Mouse (Mus musculus): Measurements from ENCODE around the gene Slc27a3.

Gene Slc27a3

GRCm38 (mm10) chr3:90391004-90391403 lies 1.3 kb upstream of the Slc27a3 start:
- no peak for DNase-seq (ENCODE audit: low spot score in 2 of 2)

GRCm38 (mm10) chr3:90388726-90389510 lies 820 bp downstream of the Slc27a3 start:
- DNase-seq (ENCODE audit: low spot score in 2 of 2) = no peak

- no peak for DNase-seq (ENCODE audit: low spot score in 2 of 2)
Measured at GRCm38 (mm10) chr3:90388192-90388591, 1.5 kb downstream of the Slc27a3 start.

- DNase-seq (ENCODE audit: low spot score in 2 of 2) = no peak
Measured at GRCm38 (mm10) chr3:90387483-90387882, 2.3 kb downstream of the Slc27a3 start.

GRCm38 (mm10) chr3:90386817-90387216 lies 2.9 kb downstream of the Slc27a3 start:
- no peak for DNase-seq (ENCODE audit: low spot score in 2 of 2)

GRCm38 (mm10) chr3:90384851-90385375 lies 4.8 kb downstream of the Slc27a3 start:
- no peak for DNase-seq (ENCODE audit: low spot score in 2 of 2)

GRCm38 (mm10) chr3:90383690-90384089 lies 6.0 kb downstream of the Slc27a3 start:
- peak in 1 of 2 experiments; percentile 28 for DNase-seq (ENCODE audit: low spot score in 2 of 2)

GRCm38 (mm10) chr3:90381727-90382126 lies 8.0 kb downstream of the Slc27a3 start:
- DNase-seq (ENCODE audit: low spot score in 2 of 2) = no peak

- no peak for DNase-seq (ENCODE audit: low spot score in 2 of 2)
Measured at GRCm38 (mm10) chr3:90378496-90378895, 11.2 kb downstream of the Slc27a3 start.

- no peak for DNase-seq (ENCODE audit: low spot score in 2 of 2)
Measured at GRCm38 (mm10) chr3:90376247-90376585, 13.5 kb downstream of the Slc27a3 start.

- DNase-seq (ENCODE audit: low spot score in 2 of 2) = no peak
Measured at GRCm38 (mm10) chr3:90375562-90376246, 14.0 kb downstream of the Slc27a3 start.

- DNase-seq (ENCODE audit: low spot score in 2 of 2) = no peak
Measured at GRCm38 (mm10) chr3:90374368-90374767, 15.4 kb downstream of the Slc27a3 start.

GRCm38 (mm10) chr3:90373432-90374028 lies 16.2 kb downstream of the Slc27a3 start:
- peak in 1 of 2 experiments; percentile 79 for DNase-seq (ENCODE audit: low spot score in 2 of 2)

GRCm38 (mm10) chr3:90372817-90373216 lies 16.9 kb downstream of the Slc27a3 start:
- no peak for DNase-seq (ENCODE audit: low spot score in 2 of 2)

- DNase-seq (ENCODE audit: low spot score in 2 of 2) = no peak
Measured at GRCm38 (mm10) chr3:90371857-90372256, 17.9 kb downstream of the Slc27a3 start.

GRCm38 (mm10) chr3:90369041-90369440 lies 20.7 kb downstream of the Slc27a3 start:
- no peak for DNase-seq (ENCODE audit: low spot score in 2 of 2)

- no peak for DNase-seq (ENCODE audit: low spot score in 2 of 2)
Measured at GRCm38 (mm10) chr3:90367001-90367632, 22.6 kb downstream of the Slc27a3 start.

- no peak for DNase-seq (ENCODE audit: low spot score in 2 of 2)
Measured at GRCm38 (mm10) chr3:90362346-90362745, 27.4 kb downstream of the Slc27a3 start.

GRCm38 (mm10) chr3:90361476-90361875 lies 28.3 kb downstream of the Slc27a3 start:
- DNase-seq (ENCODE audit: low spot score in 2 of 2) = no peak

- no peak for DNase-seq (ENCODE audit: low spot score in 2 of 2)
Measured at GRCm38 (mm10) chr3:90359230-90359629, 30.5 kb downstream of the Slc27a3 start.

GRCm38 (mm10) chr3:90357959-90358358 lies 31.8 kb downstream of the Slc27a3 start:
- no peak for DNase-seq (ENCODE audit: low spot score in 2 of 2)

- no peak for DNase-seq (ENCODE audit: low spot score in 2 of 2)
Measured at GRCm38 (mm10) chr3:90347847-90348246, 41.9 kb downstream of the Slc27a3 start.

Measured in spleen, postnatal 14 days (tissue).